Mouse (Mus musculus): ENCODE data around the gene Fli1.

GRCm38 (mm10) chr9:32503423-32503822 is 39.2 kb downstream of the Fli1 start:
- TF ChIP-seq POLR2A (IDR thresholded peaks at IDR 0.05; ENCODE audit: extremely low read depth, insufficient read depth, low read length) (no peak), CTCF (IDR thresholded peaks at IDR 0.05; ENCODE audit: low read depth, low read length) (no peak)
